Mouse (Mus musculus) adrenal gland, adult (tissue): Measurements from ENCODE around the gene Cfap97.
A peak's percentile ranks its signal among the peaks of the same experiment; 100 is the strongest.

Experiments used
- DNase-seq, 2 experiments: peaks; one replicate each; pipeline ENCODE4 v3.0.0; 2022 to 2023; ENCODE audit warnings: low spot score in 1 of 2; ENCODE audit not compliant: inconsistent age in 2 of 2

The Cfap97 gene

GRCm38 (mm10) chr8:46152064-46153031 is 777 bp downstream of the Cfap97 start, which contains the start of gene Snx25:
Snx25 (minus strand) TSS chr8:46152159.
- peak; percentile 92 to 96 for DNase-seq

GRCm38 (mm10) chr8:46153042-46153441 is 1.5 kb downstream of the Cfap97 start:
- DNase-seq = no peak

GRCm38 (mm10) chr8:46162953-46163869 is 11.6 kb downstream of the Cfap97 start:
- DNase-seq = peak; percentile 98 to 99

GRCm38 (mm10) chr8:46163870-46164190 is 12.3 kb downstream of the Cfap97 start:
- DNase-seq = no peak

GRCm38 (mm10) chr8:46173651-46174050 is 22.1 kb downstream of the Cfap97 start:
- DNase-seq = no peak

- DNase-seq = no peak
These were observed 28.6 kb downstream of the Cfap97 start for GRCm38 (mm10) chr8:46180136-46180535.

- peak; percentile 40 to 79 for DNase-seq
These were observed 33.8 kb downstream of the Cfap97 start for GRCm38 (mm10) chr8:46185361-46185760.

- DNase-seq = no peak
These were observed 41.5 kb downstream of the Cfap97 start for GRCm38 (mm10) chr8:46193100-46193499.

GRCm38 (mm10) chr8:46196877-46197276 is 45.3 kb downstream of the Cfap97 start:
- no peak for DNase-seq

GRCm38 (mm10) chr8:46197673-46198072 is 46.1 kb downstream of the Cfap97 start:
- DNase-seq = no peak

GRCm38 (mm10) chr8:46202350-46202749 is 50.8 kb downstream of the Cfap97 start:
- no peak for DNase-seq

- no peak for DNase-seq
These were observed 52.7 kb downstream of the Cfap97 start for GRCm38 (mm10) chr8:46204301-46204700.

GRCm38 (mm10) chr8:46204974-46205640 is 53.5 kb downstream of the Cfap97 start:
- no peak for DNase-seq

GRCm38 (mm10) chr8:46206107-46206506 is 54.5 kb downstream of the Cfap97 start:
- no peak for DNase-seq

- DNase-seq = peak; percentile 28 to 50
These were observed 56.8 kb downstream of the Cfap97 start for GRCm38 (mm10) chr8:46208354-46208753.

GRCm38 (mm10) chr8:46209057-46209456 is 57.5 kb downstream of the Cfap97 start:
- DNase-seq = peak in 1 of 2 experiments; percentile 40

GRCm38 (mm10) chr8:46210404-46211315 is 59.1 kb downstream of the Cfap97 start, which contains the start of gene Slc25a4:
Slc25a4 (minus strand) TSS chr8:46211284.
- peak; percentile 98 to 99 for DNase-seq

- peak in 1 of 2 experiments; percentile 22 for DNase-seq
These were observed 60.1 kb downstream of the Cfap97 start for GRCm38 (mm10) chr8:46211611-46212071.

- DNase-seq = peak; percentile 29 to 41
These were observed 60.6 kb downstream of the Cfap97 start for GRCm38 (mm10) chr8:46212194-46212593.
